Mouse (Mus musculus) embryo, embryonic 11.5 days (tissue): ENCODE measurements around the gene Ift80.
"Not testable (repeated sequence)": the region's sequence is repeated elsewhere in the genome, so short reads cannot be mapped to it uniquely, and the experiment has no call there.

Source experiments
- DNase-seq: peaks from one replicate; pipeline ENCODE4 v3.0.0-alpha.2; 2012; ENCODE audit warnings: low read depth, low spot score

The Ift80 gene

DNA sequence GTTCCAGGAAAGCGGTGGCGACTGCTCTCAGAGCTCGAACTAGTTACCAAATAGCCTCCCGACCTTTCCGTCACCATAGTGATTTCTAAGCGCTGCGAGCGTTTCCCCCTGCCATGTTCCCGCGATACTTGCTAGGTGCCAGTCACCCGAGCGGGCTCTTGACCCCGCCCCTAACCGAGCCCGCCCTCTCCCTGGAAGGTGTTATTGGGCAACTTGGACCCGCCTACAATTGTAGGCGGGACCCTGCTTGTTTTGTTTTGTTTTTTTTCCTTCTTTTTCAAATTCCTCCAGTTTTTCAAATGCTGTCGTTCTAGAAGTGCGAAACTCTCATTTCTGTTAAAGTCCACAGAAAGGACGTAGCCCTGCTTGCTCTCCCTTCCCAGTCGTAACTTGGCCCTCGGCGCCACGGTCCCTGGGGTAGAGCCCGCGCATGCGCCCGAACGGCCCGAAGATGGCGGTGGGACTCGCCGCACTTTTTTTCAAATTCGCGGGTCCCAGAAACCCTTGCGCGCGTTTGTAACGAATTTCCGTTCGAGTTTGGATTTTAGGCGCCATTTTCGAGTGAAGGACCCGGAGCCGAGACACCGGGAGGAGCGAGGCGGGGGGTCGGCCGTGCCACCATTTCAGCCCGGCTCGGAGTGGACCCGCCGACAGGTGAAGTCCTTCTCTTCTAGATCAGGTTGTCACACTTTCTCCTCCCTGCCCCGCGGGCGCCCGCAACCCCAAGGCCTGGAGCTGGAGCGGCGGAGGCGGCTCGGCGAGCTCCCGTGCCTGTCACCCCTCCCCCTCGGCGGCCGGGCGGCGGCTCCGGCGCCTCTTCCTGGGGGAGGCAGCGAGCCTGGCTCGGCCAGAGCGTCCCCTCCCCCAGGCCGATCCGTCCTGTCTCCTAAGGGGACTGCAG lies at the start of gene Ift80, which contains the start of gene Smc4:
TSS of gene Ift80 (minus strand) at position 134 of the 901 bp plus-strand sequence.
TSS of gene Smc4 (plus strand) at position 302 of the 901 bp plus-strand sequence.
- peak; percentile 95 for DNase-seq

DNA sequence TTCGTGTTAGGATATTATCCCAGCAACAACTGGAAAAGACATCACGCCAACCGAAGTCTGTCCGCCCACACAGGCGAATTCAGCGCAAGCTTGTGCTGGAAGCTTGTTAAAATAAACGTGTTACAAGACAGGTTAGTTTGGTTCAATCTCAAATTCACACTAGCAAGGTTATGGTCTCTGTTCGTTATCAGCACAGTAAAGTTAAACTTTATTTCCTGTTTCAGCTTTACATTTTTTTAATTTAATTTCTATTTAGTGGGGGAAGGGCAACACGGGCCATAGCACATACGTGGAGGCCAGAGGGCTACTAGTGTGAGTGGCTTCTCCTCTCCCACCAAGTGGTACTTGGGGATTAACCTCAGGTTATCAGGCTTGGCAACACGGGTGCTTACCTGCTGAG lies 47.5 kb upstream of the Ift80 start:
- DNase-seq: no peak

DNA sequence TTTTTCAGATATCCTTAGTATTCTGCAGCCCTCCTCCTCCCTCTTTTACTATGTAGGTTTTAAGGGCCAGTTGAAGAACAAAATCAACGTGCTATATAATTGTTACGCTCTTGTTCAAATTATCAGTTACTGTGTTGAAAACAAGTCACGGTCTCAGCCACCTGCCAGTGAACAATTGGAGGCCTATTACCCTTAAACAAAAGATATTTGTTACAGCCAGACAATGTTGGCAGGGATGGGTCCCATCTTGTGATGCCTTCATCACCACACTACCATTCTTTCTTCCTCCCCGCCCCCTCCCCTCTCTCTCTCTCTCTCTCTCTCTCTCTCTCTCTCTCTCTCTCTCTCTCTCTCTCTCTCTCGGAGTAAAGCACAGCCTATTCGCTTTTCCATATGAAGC lies 44.6 kb upstream of the Ift80 start:
- DNase-seq: no peak

DNA sequence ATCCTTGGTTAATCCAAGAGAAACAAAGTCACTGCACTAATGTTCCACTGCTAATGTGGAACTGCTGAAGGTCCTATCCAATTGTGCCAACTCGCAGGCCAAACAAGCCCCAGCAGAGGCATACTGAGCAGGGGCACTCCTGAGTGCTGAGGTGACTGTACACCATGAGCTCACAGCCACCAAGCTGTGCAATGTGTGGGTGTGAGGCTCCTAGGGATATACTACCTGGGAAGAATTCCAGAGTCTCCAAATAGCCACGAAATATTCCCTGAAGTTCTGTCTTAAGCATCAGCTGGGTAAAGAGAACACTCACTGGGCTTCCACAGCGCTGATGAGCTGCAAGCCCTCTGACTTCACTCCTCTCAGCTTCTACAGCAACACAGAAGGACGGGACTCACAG lies 43.3 kb upstream of the Ift80 start:
- no peak for DNase-seq

DNA sequence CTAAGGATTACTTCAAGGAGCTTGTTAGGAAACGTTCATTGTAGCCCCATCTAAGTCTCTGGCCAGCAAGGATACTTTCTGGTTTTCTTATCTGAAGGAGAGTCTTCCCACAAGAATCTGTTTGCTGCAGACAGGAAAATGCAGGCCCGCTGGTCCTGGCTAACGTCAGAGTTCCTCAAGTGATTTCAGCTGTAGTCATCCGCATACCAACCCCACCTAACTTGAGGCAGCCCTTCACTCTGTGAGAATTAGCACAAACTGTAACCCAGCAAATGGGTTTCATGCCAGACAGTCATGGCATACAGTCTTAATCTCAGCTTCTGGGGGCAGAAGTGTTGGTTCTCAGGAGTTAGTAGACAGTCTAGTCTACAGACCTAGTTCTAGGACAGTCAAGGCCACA lies 42.1 kb upstream of the Ift80 start:
- DNase-seq: no peak

DNA sequence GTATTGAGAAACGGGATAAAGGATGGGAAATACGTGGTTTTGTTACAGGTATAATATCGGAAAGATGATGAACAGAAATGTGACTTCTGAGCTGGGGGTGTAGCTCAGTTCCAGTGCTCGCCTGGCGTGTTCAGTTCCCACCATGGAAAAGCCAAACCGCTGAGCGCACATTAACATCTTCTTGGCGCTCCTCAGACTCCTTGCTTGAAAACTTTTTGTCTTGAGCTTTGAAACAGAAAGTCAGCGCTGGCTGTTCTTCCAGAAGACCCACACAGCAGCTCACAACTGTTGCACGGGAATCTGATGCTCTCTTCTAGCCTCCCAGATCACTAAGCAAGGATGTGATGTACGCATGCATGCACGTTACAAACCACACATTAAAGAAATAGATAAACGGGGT lies 41.4 kb upstream of the Ift80 start:
- no peak for DNase-seq

DNA sequence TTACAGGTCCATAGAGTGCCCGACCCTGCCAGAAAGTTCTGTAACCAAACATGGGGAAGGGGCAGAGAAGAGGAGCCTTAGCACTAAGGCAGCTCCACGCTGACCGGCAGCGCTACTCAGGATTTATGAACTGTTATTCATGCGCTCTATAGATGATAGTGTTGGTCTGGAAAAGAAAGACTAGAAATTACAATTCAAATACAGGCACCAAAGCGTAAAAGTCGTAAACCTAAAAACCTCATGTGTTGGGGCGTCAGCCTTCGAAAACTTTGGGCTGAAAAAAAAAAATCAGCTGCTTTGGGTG lies 41.0 kb upstream of the Ift80 start:
- no peak for DNase-seq

DNA sequence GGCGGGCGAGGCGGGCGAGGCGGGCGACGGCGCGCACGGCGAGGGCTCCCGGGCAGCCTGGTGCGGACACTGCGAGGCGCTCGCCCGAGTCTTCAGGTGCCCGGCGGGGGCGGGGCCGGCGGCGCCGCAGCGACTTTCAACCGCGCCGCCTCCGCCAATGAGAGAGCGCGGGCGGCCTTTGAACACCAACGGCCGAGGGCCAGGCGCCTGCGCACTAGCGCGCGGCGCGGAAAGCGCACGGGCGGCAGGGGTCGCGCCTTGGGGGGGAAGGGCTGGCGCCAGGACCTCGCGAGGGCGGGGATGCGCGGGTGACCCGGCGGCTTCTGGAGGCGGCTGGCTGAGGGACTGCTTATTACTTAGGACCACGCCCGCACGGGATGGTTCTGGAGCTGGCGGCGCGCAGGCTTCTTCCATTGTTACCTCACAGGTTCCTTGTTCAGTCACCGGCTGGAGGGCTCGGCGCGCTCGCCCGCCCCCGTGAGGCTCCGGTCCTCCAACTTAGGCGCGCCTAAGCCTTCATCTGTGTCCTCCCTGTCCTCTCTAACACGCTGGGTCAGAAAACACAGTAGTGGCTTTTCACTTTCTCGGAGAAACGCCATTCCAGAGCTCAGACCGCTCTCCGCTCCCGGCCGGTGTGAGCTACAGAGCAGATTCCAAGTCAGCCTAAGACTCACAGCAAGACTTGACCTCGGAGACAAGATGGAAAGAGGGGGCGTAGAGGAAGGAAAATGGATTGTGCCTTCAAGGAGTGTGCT lies 40.5 kb upstream of the Ift80 start, which contains the start of gene Trim59:
TSS of gene Trim59 (minus strand) at position 111 of the 755 bp plus-strand sequence.
- peak; percentile 94 for DNase-seq

DNA sequence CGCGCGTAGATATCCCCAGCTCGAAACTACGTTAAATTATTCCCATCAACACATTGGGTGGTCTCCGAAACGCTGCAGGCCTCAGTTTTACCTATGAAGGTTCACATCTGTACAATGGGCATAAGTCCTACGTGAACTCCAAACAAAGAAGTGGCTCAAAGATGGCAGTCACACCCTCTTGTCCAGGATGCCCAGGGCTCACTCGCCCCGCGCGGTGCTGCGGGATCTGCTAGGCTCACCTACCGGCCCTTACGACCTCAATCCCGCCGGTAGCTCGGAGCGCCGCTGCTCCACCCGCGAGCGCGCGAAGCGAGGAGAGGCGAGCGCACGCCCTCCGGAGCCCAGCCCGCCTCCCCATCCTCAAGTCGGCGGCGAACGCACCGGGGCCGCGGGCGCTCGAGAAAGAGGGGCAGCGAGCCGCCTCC lies 39.8 kb upstream of the Ift80 start:
- peak; percentile 46 for DNase-seq

DNA sequence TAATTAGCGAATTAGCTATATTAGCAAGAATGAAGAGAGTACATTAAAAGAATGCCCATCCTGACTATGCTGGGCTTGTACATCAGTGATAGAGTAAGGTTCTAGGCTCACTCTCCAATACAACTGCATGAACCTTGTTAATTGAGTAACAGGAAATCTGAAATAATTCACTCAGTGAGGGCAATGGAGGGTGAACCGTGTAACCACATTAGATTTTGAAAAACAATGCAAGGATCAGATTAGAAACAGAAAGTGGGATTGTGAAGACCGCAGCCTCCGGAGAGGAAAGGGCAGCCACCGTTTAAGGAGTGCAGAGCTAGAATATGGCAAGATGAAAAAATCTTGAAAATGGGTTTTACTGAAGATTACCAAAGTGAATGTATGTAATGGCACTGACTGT lies 36.9 kb upstream of the Ift80 start:
- no peak for DNase-seq

DNA sequence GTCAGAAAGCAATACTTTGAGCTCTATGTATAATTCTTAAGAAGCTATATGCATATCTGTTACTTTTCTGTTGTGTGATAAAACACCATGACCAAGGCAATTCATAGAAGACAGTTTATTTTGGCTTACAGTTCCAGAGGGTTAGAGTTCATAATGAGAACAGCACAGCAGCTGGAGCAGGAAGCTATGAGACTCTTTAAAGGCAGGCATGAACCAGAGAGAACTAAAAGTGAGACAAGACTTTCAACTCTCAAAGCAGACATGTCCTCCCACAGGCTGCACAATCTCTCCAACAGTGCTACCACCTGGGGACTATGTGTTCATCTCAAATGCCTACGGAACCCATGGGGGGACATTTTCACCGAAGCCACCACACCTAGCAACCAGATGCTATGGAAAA lies 35.7 kb upstream of the Ift80 start:
- DNase-seq: no peak

DNA sequence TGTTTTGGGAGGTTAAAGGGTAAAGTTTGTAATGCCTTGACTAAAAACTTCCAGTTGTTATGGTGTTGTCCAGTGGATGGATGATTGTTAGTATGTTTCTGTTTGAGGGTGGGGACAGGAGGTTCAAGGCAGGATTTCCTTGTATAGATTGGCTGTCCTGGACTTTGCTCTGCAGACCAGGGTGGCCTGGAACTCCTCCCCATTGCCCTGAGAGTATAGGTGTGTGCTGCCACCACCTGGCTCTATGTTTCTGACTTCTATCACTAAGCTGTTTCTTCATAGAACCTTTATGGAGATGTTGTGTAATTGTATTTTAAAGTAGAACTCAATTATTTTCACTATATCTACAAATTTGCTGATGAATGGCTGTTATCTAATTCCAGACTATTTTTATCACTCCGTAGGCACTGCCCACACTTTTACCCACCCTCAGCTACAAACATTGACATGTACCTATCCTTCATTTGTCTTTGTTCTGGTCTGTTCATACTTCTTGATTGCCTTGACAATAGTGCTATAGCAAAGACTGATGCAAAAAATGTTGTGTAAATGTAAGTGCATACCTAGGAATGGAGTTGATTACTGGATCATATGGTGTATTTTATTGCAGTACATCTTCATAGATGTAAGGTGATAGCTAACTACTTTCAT lies 21.9 kb upstream of the Ift80 start:
- no peak for DNase-seq

DNA sequence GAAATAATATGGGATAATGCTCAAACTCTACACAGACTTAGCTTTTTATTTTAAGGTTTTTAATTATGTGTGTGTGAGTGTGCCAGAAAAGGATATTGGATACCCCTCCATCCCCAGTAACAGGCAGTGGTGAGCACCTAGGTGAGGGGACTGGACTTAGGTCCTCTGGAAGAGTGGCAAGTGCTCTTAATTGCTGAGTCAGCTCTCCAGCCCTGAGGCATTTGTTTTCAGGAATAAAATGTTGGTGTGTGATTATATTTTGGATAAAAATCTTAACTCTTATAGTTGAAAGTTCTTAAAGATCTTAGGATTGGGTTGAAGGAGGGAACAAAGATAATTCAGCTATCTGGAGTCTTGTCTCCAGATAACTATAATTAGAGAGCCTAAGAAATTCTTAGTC lies 16.4 kb upstream of the Ift80 start:
- DNase-seq: no peak

DNA sequence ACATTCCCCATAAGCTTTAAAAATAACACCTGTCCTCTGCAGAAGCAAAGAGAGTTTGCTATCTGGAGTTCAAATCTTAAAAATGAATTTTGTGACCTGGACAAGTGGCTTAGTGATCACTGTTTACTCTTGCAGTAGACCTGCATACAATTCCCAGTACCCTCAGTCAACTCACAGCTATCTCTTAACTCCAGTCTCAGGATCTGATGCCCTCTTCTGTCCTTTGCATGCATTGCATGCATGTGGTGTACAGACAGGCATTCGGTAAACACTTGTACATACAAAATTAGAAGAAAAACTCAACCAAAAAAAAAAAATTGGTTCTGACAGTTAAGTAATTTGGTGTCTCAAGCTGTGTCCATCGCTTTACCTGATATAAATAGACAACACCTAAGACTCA lies 15.9 kb upstream of the Ift80 start:
- DNase-seq: no peak

DNA sequence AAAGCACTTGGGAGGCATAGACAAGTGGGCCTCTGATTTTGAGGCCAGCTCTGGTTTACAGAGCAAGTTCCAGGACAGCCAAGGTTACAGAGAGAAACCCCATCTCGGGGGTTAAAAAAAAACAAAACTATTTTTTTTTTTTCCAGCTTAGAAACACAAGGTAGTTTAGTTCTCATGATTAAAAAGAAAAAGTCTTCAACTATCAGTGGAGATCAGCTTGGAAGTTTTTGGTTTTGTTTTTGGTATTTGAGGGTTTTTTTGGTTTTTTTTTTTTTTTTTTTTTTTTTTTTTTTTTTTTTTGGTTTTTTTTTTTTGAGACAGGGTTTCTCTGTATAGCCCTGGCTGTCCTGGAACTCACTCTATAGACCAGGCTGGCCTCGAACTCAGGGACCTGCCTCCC lies 14.3 kb upstream of the Ift80 start:
- not testable (repeated sequence) for DNase-seq

DNA sequence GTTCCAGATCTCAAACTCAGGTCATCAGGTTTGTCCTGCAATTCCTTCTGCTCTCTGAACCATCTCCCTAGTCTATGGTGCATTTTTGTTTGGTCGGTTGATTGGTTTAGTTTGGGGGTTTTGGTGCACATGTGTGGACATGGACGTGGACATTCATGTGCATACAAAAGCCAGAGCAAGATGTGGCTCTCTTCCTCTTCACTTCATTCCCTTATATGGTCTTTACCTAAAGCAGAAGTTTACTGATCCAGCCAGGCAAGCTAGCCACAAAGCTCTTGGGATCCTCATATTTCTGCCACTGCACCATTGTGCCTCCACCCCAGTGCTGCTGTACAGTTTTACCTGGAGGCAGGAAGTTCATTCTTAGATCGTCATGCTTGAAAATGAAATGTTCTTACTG lies 12.8 kb upstream of the Ift80 start:
- DNase-seq: no peak

DNA sequence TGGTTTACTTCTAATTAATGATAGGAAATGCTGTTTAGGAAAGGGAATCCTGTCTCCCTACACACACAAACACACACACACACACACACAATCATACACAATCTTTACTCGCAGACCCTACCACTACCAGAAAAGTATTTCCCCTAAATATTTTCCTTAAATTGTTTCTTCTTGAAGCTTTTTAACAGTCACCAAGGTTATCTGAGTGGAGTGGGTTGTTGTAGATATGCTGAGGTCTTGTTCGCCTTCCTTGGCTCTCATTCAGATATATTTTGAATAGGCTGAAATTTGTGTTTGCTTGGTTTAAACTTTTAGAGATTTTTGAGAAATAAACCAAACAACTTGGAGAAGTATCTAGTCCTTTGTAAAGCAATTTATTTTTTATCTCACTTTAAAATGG lies 4.5 kb upstream of the Ift80 start:
- DNase-seq: no peak

DNA sequence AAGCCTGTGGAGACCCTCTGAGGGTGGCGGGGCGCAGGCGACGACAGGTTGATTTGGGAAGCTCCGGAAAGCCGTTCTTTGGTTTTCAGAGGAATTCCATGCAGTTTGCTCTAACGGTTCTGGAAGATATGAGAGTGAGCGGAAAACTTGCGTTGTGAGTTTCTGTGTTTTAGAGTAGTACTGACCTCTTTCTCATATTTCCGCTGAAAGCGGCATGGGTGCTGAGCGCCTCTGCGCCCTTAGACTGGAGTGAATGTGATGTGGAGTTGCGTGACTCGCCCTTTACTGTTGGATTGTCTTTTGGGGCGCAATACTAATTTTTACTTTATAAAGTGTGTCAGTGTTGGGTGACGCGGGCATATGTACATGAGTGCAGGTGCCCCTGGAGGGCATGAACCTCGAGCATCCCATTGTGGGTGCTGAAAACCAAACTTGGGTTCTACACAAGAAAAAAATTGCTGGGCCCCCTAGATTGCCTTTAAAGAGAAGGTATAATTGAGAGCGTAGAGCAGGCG lies 1.9 kb upstream of the Ift80 start:
- no peak for DNase-seq

DNA sequence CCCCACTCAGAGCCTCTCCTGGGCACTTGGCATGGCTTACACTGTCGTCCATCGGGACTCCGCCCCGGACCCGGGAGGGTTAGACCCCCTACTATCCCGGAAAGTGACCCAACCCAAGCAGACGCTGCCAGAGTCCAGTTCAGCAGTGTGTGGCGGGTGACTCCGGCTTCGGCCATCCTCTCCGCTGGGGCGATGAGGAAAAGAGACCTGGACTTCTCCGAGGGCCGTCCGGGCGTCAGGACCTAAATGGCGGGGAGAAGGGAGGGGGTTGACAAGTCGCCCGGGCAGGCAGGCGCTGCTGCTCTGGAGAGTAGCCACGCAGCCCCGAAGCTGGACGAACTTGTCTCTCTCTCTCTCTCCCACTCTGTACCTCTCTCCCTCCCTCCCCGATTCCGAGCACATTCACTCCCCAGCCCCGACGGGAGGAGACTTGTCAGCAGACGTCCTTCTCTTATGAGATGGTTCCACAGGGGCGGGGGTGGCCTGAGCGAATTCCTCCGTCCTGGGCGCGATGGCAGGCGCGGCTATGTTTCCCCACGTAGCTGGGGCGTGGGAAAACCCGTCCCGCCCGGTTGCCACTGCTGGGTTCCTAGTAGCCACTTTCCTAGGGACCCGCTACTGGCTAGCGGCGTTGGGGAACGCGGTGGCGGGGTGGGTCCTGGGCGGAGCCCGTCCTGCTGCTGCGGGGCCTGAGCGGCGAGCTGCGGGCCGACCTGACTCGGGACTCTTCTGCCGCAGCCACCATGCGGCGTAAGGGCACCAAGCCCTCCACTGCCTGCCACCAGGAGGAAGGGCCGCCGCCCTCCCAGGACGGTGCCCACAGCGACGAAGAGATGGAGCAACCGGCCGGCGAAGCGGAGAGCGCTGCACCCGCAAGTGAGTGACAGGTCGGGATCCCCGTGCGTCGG lies 1.2 kb upstream of the Ift80 start:
- DNase-seq: peak; percentile 30

DNA sequence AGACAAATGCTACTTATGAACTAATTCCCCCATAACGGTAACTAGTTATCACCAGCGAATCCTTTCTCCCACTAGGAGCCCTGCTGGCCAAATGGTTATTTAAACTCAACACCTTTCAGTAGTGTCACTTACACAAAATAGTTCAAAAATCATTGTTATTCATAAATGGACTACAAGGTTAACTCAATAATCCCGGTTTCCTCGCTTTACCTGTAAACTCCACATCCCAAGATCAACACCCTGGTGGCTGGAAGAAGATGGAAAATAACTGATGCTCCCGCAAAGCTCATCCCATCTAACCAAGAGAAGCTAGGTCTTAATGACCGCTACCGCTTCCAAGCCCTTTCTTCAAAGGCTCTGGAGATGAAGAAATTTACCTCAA lies 324 bp downstream of the Ift80 start:
- no peak for DNase-seq

DNA sequence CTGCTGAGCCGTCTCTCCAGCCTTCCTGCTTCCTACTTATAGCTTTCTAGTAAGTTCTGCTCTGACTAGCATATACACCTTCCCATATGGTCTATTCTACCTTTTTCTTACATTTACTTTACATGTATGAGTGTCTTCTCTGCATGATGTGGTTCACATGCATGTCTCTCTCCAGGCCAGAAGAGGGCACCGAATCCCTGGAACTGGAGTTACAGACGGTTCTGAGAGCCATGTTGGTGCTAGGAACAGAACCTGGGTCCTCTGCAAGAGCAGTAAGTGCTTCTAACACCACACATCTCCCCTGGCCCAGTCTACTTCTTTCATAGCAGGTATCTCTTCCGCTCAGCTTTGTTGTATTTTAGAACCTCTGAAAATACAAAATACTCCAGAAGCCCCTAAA lies 1.6 kb downstream of the Ift80 start:
- DNase-seq: no peak
